Mouse (Mus musculus) kidney, postnatal 4 days (tissue): Measurements from ENCODE around the gene Prh1.
"Not testable (repeated sequence)": the region's sequence is repeated elsewhere in the genome, so short reads cannot be mapped to it uniquely, and the experiment has no call there.

Experiments used
- DNase-seq, 2 experiments: peaks; one replicate each; pipeline ENCODE4 v3.0.0; 2021; ENCODE audit warnings: mixed read lengths in 2 of 2

The Prh1 gene

DNA sequence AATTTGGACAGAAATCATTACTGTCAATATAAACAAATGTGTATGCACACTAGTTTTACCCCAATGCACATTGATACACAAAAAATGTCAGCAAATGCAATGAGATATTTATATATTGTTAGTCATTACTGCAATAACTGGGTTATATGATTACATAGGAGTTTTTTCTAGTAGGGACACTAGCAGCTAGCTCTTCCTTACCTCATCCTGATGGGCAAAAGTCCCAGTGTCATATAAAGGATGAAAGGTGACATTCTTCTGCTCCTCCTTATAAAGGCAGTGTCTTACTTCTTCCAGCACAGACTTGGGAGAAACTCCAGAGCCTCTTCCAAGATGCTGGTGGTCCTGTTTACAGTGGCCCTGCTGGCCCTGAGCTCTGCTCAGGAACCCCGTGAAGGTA, at the start of gene Prh1:
TSS of gene Prh1 (plus strand) at position 301 of the 400 bp plus-strand sequence.
- DNase-seq: not testable (repeated sequence)

DNA sequence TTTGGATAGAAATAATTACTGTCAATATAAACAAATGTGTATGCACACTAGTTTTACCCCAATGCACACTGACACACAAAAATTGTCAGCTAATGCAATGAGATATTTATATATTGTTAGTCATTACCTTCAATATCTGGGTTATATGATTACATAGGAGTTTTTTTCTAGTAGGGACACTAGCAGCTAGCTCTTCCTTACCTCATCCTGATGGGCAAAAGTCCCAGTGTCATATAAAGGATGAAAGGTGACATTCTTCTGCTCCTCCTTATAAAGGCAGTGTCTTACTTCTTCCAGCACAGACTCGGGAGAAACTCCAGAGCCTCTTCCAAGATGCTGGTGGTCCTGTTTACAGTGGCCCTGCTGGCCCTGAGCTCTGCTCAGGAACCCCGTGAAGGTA, 26.0 kb downstream of the Prh1 start, which contains the start of gene Prp2:
TSS of gene Prp2 (plus strand) at position 301 of the 400 bp plus-strand sequence.
- DNase-seq: not testable (repeated sequence)
